Mouse (Mus musculus) thymus, adult 2 months (tissue): ENCODE data around the gene Hamp.

Experiments used
- CTCF ChIP-seq: fragments of 200-500 bp; IDR thresholded peaks from 2 replicates; pipeline ENCODE4 v1.5.1; 2012; ENCODE audit warnings: mild to moderate bottlenecking, control low read depth, low read length, moderate library complexity, borderline replicate concordance; ENCODE audit not compliant: control insufficient read depth, poor library complexity, insufficient read depth; ENCODE audit errors: extremely low read depth
- POLR2A ChIP-seq: fragments of 200-500 bp; IDR thresholded peaks from 2 replicates; pipeline ENCODE4 v1.6.1; 2012; ENCODE audit warnings: mild to moderate bottlenecking, low read length, control low read depth, moderate library complexity; ENCODE audit not compliant: control insufficient read depth, poor library complexity, insufficient read depth; ENCODE audit errors: extremely low read depth

- TF ChIP-seq POLR2A (no peak), CTCF (no peak)
Observed at GRCm38 (mm10) chr7:30958109-30958865, 14.5 kb upstream of the Hamp start.
